Mouse (Mus musculus) kidney, postnatal 10 days (tissue): ENCODE results near the gene Cd209e.
A peak's percentile ranks its signal among the peaks of the same experiment; 100 is the strongest.
"Not testable (repeated sequence)": the region's sequence is repeated elsewhere in the genome, so short reads cannot be mapped to it uniquely, and the experiment has no call there.

Experiments
- DNase-seq: peaks from one replicate; pipeline ENCODE4 v3.0.0; 2021; ENCODE audit warnings: mixed read lengths

The Cd209e gene

GRCm38 (mm10) chr8:3854209-3854608 is at the start of gene Cd209e:
TSS of gene Cd209e (minus strand) at chr8:3854309.
- DNase-seq: no peak

- no peak for DNase-seq
Measured at GRCm38 (mm10) chr8:3878455-3878854, 24.3 kb upstream of the Cd209e start, which contains the start of gene Cd209d. TSS of gene Cd209d (minus strand) at chr8:3878555.

- no peak for DNase-seq
Measured at GRCm38 (mm10) chr8:3876121-3876520, 22.0 kb upstream of the Cd209e start.

- not testable (repeated sequence) for DNase-seq
Measured at GRCm38 (mm10) chr8:3862736-3863135, 8.6 kb upstream of the Cd209e start.

GRCm38 (mm10) chr8:3803091-3803490 is 51.0 kb downstream of the Cd209e start:
- peak; percentile 58 for DNase-seq
